Mouse (Mus musculus) Patski (cell line): ENCODE measurements at regions not wholly inside any gene's neighbourhood (a gene's known extent, or its start where the extent isn't known, plus 50 kb on each side); places are given as distances from the start of the nearest gene placed in this dataset.

Experiments
- ATAC-seq: fragments of 100-300 bp; one replicate; pipeline ENCODE4 v1.8.0; 2021
- CTCF ChIA-PET: fragments of 350-600 bp; sonication (Branson Sonifier 250); formaldehyde crosslinking; loops from one replicate; lab custom pipeline; 2022; ENCODE audit warnings: inconsistent platforms; lab: Charles Lee
- POLR2A ChIA-PET: fragments of 350-600 bp; sonication (Branson Sonifier 250); formaldehyde crosslinking; loops from one replicate; lab custom pipeline; 2022; ENCODE audit warnings: antibody characterized with exemption, inconsistent platforms; lab: Charles Lee
- DNase-seq: peaks from one replicate; pipeline ENCODE4 v3.0.0-alpha.2; 2011; ENCODE audit warnings: low read depth, low spot score
- H3K27me3 ChIP-seq: fragments of 371-371 bp; one replicate; pipeline ENCODE4 v1.5.1; 2021
- CTCF ChIP-seq: fragments of 100-300 bp; IDR thresholded peaks from one replicate; pipeline ENCODE4 v1.5.1; 2021
- in situ Hi-C: fragments of 300-500 bp; cut with MboI; formaldehyde crosslinking; loops from 3 replicates; pipeline ENCODE4 v1.11.1; 2018; ENCODE audit warnings: low pct_unique_long_range_greater_than_20kb, mixed read lengths

DNA sequence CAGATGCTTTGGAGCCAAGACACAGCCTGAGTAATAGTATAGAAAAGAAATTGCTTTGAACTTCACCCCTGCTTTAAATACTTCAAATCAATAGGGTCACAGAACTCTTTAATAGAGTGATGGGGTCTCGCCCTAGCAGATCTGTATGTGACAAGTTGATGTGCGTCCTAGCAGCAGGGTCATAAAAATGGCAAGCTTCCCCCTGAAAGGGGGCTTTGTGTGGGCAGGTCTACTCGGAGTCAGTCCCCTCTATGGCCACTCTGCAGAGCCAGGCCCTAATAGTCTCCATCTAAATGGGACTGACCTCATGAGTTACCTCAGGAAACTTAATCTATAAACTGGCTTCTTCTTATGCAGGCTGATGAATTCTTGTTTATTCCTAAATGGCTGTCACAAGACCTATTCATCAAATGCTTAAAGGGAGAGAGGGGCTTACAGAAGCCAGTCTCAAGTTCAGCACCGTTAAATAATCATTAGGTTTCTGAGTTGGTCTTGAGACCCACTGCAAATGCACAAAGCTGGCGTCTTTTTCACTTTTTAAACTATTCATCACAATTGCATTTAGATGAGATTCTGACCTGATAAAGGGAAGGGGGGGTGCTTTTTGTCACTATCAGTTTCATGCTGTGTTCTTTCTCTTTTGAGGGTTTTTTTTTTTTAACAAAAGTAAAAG lies 457.0 kb upstream of the Fam92a start:
- DNase-seq (no peak), ATAC-seq (no peak)
- ChIA-PET CTCF (no interaction called here), POLR2A (no interaction called here)
- TF ChIP-seq CTCF: no peak
- H3K27me3 ChIP-seq: no peaks in the 10 kb centered on the region
- in situ Hi-C loops: no loop called here

DNA sequence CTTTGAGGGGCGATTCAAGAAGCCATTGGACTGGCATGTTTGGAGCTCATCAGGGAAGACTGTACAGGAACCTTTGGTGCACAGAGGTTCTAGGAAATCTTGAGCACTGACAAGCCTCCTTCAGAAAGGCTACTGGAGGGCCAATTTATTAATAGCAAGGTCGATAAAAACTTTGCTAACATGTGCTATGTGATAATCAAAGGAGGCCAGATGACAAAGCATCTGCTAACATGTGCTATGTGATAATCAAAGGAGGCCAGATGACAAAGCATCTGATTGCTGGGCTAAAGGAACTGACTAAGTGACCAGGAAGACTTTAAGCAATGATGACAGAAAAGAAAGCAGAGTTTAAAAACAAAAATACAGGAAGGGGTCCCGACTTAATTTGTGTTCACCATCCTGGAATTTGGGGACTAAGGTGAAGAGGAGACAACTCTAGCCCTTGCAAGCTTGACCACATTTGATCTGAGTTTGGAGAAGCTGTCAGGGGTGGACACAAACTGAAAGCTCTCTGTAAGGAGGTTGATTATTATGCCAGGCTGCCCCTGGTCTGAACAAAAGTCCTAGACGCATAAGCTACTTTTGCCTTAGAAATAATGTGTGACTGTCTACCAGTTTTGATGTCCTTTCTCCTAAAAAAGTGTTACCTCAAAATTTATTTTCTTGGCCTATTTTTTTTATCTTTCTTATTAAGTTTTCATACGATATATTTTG lies 455.5 kb upstream of the Fam92a start:
- POLR2A ChIA-PET: no interaction called here
- no peak for TF ChIP-seq CTCF
- no peaks in the 10 kb centered on the region for H3K27me3 ChIP-seq
- in situ Hi-C loops: no loop called here
- no peak for DNase-seq
- CTCF ChIA-PET: no interaction called here
- ATAC-seq: no peak

DNA sequence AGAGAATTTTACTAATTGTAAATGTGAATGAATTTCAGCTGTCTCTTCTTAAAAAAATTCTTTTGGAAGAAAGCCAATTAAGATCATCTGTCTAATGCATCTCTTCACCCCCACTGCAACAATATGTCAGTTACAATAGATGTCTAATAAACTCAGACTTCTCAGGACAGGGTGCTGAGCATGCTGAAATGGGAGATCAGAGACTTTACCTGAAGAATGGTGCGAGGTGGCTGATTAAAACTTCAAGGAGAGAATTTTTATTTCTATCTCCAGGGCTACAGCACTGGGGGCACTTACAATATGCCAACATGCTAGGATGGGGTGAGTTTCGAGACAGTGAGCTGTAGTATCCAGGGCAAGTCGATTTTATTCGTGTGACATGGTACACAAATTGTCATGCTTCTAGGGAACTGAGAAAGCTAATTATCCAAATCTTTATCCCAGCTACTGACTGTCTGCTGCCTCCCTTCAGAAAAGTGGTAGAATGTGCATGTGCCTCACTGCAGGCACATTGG lies 449.0 kb upstream of the Fam92a start:
- H3K27me3 ChIP-seq: no peaks in the 10 kb centered on the region
- in situ Hi-C loops: no loop called here
- ATAC-seq (no peak), DNase-seq (no peak)
- CTCF ChIA-PET: no interaction called here
- no peak for TF ChIP-seq CTCF
- POLR2A ChIA-PET: no interaction called here

DNA sequence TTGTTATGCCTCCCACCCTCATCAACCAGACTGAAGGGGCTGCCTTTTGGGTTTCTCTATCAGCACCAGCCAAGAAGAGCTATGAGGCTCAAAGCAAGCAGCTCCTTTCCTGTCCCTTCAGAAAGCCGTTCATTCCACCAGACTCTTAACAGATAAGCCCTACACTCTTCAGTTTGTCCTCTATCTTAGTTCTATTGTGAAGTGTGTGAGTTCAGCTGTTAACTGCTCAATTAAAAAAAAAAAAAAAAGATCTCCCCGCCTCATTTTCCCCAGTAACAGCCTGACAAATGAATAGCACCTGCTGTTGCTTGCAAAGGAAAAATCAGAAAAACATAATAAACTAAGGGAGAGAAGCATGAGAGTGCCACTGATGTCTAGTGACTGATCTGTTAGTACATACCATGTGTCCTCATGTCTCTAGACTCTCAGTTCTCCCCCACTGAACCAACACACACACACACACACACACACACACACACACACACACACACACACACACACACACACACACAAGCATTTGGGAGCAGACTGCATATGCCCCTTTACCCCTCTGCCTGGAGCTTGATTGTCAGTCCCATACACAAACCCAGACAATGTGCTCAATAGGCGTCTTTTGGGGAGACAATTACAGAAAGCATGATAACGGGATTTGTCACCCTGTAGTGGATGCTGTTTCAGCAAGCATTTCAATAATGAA lies 448.4 kb upstream of the Fam92a start:
- no peak for DNase-seq
- CTCF ChIA-PET: no interaction called here
- no peak for TF ChIP-seq CTCF
- H3K27me3 ChIP-seq: no peaks in the 10 kb centered on the region
- POLR2A ChIA-PET: no interaction called here
- ATAC-seq: no peak
- in situ Hi-C loops: no loop called here

DNA sequence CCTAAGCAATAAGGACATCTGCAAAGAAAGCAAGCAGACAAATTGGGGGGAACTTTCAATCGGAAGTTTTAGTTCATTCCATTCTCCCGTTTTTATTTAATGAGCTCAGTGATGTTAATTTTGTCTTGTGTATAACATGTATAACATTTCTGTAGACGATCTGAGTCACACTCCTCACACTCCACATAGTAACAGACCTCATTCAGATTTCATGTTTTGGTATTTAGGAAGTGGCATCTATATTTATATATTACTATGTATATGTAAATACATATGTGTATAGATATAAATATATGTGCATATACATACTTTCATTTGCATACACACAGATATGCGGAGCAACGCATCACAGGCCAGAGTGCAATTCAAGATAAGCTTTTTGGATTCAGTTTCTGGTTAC lies 444.9 kb upstream of the Fam92a start:
- no peak for DNase-seq
- ChIA-PET POLR2A (no interaction called here), CTCF (no interaction called here)
- no peak for ATAC-seq
- in situ Hi-C loops: no loop called here
- TF ChIP-seq CTCF: no peak
- no peaks in the 10 kb centered on the region for H3K27me3 ChIP-seq

DNA sequence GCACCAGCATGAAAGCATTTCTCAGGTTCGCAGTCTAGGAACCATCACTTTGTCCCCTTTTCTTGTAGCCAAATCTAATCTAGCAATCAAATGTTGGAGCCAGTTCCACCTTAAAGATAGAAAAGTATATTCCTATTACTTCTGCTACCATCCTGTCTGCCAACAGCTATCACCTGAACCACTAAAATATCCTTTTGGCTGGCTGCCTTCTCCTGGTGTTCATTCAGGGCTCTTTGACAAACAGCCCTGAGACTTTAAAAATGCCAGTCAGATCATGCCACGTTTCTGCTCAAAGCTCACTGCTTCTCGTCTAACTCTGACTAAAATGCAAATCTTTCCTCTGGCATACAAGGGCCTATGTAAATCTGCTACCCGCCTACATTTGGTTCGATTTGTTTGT lies 439.7 kb upstream of the Fam92a start:
- H3K27me3 ChIP-seq: no peaks in the 10 kb centered on the region
- DNase-seq (no peak), ATAC-seq (no peak)
- CTCF ChIA-PET: no interaction called here
- TF ChIP-seq CTCF: no peak
- POLR2A ChIA-PET: no interaction called here
- in situ Hi-C loops: no loop called here

DNA sequence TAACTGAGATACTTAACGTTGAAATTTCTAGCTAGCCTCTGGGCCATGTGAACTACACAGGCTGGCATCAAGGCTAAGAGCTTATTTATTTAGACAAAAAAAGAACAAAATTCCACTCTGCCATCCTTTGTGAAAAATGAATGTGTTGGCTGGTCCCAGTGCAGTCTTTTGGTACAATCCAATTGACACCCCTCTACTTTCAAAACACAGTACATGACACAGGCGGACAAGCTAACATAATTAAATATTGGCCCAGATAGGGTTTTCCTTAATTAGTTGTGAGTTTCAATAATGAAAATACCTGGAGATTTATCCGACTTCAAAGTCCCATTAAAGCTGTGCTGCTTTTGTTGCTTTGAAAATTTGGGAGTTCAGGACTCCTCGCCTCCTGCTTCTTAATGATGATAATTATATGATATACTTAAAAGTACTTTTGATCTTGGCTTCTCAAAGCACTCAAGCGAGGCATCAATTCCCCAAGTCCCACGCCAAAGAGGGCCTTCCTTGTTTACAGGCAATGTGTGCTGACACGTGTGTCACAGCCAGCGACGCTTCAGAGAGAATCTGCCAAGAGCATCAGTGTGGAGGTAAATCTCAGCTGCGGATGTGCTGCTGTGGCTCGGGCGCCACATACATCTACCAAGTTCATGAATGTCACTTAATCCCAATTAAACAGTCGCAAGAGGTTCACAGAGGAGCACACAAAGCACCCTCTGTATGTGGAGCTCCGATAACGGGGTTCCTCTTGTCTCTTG lies 429.5 kb upstream of the Fam92a start:
- CTCF ChIA-PET: no interaction called here
- POLR2A ChIA-PET: no interaction called here
- in situ Hi-C loops: no loop called here

DNA sequence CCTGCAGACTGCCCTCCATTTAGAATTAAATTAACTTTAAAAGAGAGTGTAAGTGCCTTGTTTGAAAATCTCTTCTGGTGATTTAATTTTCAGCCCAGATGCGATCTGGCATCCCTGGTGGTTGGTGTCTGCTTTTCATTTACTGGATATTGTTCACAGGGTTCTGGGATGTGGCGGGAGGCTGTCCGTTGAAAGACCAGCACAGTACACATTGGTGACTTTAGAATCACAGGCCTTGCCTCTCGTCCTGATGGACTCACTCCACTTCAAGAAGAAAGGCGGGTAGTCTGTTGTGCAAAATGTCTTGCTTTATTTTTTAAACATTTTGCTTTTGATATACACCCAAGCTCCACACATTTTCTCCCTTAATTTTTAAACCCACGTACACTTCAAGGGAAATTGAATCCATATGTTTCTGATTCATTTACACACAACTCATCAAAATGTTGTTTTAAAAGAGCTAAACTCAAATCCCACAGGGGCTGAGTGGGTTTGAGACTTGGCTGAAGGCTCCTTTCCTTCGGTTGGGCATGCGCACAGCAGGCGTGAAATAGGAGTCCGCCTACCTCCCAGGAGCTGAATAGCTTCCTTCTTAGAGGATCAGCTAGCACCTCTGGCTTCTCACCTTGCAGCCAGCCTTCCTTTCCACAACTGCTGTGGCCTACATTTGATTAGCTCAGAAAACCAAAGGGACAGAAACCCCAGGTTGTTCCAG lies 424.1 kb upstream of the Fam92a start:
- TF ChIP-seq CTCF: no peak
- no peak for ATAC-seq
- in situ Hi-C loops: no loop called here
- ChIA-PET POLR2A (no interaction called here), CTCF (interaction anchor here (0.9 kb wide), 1 partner anchor 25 kb away, joined by 3 read pairs; no protein-coding TSS in a partner anchor)
- H3K27me3 ChIP-seq: no peaks in the 10 kb centered on the region
- no peak for DNase-seq

More for the DNA sequence above, 429.5 kb upstream of the Fam92a start:
- TF ChIP-seq CTCF: no peak
- no peak for ATAC-seq
- DNase-seq: no peak
- no peaks in the 10 kb centered on the region for H3K27me3 ChIP-seq

DNA sequence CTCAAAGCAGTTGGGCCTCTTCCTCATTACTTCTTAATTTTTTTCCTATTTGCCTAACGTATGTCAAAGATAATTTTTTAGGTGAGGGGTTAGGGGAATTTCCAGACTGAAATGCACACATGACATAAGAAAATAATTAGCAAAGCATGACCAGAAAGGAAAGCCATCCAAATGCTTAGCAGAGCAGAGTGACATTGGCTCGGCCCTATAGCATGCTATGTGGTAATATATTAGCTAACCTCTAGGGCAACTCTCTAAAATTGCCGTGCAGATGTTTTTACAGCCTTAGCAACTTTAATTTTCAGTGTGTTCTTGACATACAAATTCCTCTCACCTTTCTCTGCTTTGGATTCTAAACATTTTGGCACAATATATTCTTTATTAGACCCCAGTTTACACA lies 421.2 kb upstream of the Fam92a start:
- ChIA-PET POLR2A (no interaction called here), CTCF (no interaction called here)
- no peak for TF ChIP-seq CTCF
- DNase-seq (no peak), ATAC-seq (no peak)
- in situ Hi-C loops: no loop called here
- no peaks in the 10 kb centered on the region for H3K27me3 ChIP-seq

DNA sequence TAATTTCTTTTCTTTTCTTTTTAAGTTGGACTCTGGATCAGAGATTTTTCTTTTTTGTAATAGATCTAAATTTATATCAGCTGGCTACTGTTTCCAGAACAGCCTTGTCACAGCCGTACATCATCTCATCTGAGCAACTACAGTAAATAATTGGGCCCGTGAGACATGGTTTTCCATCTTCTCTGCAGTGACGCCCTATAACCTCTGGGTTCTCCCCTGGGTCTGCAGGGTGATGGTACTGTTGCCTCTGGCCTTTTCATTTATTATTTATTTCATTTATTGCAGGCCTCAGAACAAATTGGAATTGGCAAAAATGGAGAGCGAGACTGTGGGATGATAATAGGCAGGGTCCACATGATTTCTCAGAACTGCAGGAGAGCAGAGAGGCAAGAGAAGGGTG lies 406.3 kb upstream of the Fam92a start:
- CTCF ChIA-PET: no interaction called here
- H3K27me3 ChIP-seq: no peaks in the 10 kb centered on the region
- ATAC-seq: no peak

More for the DNA sequence above, 406.3 kb upstream of the Fam92a start:
- in situ Hi-C loops: no loop called here
- TF ChIP-seq CTCF: no peak
- no peak for DNase-seq
- POLR2A ChIA-PET: no interaction called here
